Mouse (Mus musculus): ENCODE results near the gene Cacna1s.

Cacna1s gene

DNA sequence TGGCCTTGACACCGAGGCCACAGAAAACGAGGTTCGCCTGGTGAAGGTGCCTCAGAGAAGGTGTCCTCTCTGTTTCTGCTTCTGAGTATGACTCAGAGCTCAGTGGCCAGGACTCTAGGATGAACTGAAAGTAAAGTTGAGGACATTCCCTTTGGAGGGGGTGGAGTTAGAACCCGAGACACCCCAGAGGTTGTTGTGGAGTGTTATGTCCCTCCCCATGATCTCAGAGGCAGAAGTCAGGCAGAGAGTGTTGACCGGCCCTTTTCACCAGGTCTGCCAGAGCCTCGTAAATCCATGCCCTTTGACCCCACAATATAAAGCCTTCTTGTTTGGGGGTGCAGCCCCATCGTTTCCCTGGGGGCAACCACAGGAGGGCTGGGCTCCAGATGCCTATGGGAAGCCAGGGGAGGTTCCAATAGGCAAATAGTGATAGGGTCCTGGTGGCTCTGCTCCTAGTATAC lies 84.6 kb downstream of the Cacna1s start:
- DNase-seq (ENCODE audit: low spot score in 2 of 2): no peak

DNA sequence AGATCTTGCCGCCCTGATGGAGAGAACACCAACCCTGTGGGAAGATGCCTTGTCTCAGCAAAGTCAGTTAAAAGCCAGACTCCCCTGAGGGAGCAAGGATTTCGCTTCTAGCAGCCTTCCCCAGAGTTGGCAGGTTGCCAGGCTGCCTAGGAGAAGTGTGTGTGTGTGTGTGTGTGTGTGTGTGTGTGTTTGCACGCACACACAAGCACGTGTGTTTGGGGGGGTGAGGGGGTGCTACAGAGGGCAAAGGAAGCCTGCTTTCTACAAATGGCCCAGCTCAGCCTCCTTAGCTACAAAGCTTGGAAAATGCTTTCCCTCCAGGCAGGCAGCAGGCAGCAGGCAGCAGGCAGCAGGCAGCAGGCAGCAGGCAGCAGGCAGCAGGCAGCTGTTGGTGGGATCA lies 85.0 kb downstream of the Cacna1s start:
- DNase-seq (ENCODE audit: low spot score in 2 of 2): peak in 1 of 2 experiments; percentile 70

DNA sequence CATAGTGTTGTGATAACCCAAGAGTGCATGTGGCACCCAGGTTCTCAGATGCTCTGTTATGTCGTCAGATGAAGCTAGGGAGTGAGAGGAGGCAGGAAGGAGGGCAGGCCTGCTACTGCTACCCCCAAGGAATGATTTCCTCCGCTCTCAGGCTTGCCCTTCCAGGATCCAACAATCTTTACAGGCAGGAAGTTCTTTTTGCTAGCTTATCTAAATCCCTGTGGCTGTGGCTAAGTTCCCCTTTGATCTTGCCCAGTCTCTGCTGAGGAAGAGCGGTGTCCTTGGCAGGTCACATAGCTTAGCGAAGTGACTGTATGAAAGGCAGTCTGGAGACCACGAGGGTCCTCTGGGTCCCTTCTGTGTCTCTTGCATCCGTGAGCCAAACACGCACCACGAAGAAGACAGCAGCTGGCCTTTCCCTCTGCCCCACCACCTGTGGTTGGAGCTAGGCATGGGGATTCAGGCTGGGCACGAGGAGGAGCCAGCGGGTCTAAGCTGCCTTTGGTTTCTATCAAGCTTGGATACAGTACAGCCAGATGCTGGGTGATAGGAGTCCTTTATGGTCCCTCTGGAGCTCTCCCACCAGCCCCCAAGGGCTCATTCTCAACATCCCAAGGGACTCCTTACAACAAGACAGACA lies 85.8 kb downstream of the Cacna1s start:
- no peak for DNase-seq (ENCODE audit: low spot score in 2 of 2)

DNA sequence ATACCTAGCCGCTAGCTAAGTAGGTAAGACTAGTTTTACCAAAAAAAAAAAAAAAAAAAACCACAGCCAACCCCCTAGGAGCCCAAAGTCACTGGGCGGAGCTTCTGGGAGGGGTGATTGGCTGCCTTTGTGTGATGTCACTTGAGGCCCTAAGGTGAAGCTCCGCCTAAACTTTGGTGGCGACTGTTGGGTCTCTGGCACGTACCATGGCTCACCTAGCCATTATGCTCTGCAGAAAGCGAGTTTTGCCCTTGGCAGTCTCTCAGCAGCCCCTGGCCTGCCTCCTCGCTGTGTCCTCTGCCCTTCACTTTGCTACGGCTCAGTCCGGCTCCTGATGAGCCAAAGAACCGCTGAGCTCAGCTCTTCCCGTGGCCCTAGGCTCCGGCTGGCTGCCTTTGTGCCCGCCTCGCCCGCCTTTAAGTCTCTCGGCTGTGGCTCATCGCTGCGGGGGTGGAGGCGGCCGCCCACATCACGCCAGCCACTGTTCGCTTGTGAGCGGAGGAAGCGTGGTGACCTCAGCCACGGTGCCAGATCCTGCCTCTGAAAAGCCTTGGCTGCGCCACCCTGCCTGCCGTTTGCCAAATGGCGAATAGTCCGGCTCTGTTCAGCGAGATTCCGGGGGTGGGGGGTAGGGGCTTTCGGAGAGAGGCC lies 87.6 kb downstream of the Cacna1s start:
- peak; percentile 71 to 84 for DNase-seq (ENCODE audit: low spot score in 2 of 2)

DNA sequence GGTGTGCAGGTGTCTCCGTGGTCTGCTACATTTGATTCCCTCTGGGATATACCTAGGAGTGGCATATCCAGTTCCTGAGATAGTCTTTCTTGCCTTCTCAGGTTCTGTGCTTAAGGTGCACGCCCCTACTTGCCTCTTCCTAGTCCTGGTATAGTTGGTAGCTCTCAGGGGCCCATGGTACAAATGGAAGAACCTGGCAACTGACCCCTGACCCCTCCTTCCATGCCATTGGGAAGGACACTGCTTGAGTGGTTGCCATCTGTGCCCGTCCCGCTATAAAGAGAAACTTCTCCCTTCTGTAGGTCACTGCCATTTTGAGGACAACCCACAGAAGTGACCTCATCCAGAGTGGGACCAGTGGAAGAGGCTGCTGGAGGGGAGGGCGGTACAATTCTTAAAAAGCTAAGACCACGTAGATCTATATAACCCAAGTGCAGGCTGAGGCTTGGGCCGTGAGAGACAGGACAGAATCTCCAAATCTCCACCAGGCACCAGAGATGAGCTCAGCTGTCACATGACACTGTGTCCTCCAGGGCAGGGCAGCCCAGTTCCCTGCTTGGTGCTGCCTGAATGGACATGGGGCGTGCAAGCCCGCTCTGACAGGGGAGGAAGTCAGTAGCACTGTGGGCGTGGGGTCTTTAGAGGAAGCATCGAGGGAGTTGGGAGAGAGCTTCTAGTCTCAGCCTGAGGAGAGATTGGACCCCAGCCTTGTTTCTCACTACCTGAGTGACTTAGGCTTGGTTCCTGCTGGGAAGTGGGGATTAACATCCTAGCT lies 88.8 kb downstream of the Cacna1s start:
- DNase-seq (ENCODE audit: low spot score in 2 of 2): no peak

DNA sequence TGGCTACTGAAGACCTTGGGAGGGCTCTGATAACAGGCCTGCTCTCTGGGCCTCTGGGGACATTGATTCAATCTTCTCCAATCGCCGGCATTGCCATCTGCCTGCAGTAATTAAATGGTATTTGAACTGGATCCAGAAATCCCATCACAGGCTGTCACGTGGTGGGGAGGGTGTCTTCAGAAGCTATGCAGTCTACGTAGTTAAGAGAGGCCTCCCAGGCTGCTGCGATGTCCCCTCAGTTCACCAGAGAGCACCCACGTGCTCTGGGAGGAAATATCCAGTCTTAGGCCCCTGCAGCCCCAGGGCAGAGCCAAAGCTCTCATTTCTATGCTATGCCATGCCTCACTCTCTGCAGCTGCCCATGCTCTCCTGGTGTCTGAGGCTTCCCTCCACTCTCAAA lies 89.8 kb downstream of the Cacna1s start:
- no peak for DNase-seq (ENCODE audit: low spot score in 2 of 2)

DNA sequence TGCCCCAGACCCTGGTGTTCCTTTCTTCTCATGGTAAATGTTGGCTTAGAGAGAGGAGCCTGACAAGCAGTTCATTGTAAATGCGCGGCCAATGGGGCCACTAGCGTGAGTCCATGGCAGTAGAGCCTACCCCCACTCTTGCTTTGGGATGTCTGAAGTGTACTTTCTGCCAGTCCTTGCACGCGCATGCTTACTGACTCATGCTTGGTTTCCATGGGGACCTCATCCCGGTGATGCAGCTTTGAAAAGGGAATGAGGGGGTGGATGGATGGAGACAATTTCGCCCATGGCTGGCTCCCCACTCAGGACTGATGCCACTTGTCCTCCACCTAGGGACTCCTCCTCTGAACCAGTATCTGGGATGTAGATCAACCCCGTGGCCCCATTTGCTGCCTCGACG lies 91.0 kb downstream of the Cacna1s start:
- no peak for DNase-seq (ENCODE audit: low spot score in 2 of 2)

DNA sequence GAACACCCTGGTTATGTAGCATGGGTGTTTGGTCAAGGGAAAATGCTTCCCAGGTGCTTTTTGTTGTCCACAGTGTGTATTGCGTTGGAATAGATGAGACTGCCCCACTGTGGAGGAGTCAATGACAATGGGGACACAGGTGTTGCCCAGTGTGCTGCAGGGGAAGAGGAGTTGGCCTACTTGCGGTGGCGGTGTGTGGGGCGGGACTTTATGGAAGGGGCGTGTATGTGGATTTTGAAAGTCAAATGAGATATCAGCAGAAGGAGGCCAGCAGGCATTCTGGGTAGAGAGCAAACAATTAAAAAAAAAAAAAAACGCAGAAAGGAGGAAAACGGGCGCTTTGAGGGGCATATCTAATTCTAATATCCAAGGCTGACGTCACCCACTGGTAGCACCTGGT lies 97.2 kb downstream of the Cacna1s start:
- DNase-seq (ENCODE audit: low spot score in 2 of 2): no peak

DNA sequence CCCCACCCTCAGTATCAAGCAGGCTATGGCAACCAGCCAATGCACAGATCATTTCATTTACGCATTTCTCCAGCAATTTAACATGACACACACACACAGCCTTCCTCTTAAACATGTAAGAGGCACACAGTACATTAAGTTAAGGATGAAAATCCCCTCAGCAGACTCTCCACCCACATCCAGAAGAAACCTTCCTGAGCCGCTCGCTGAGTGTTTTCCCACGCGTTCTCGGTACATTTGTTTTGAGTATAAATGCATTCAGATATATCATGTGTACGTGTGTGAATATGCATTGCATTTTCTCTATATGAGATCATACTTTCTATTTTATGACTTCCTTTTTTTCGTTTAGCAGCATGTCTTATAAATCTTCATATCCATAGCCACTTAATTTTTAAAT lies 98.8 kb downstream of the Cacna1s start:
- no peak for DNase-seq (ENCODE audit: low spot score in 2 of 2)

DNA sequence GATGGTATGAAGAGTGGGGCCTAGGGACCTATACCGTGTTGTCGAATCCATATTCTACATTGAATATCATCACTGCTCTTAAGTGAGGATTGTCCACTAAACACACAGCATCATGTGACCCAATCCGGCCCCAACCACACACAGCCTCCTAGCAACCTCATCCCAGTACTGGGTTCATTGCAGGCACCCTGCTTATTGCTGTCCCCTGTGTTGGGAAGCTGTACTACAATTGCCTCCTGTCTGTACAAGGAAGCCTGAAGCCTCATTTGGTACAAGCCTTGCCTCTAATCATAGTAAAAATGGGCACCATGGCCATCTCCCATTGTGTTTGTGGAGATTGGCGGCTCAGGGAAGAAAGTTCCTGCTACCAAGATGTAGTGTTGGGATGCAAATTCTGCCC lies 103.8 kb downstream of the Cacna1s start:
- no peak for DNase-seq (ENCODE audit: low spot score in 2 of 2)

DNA sequence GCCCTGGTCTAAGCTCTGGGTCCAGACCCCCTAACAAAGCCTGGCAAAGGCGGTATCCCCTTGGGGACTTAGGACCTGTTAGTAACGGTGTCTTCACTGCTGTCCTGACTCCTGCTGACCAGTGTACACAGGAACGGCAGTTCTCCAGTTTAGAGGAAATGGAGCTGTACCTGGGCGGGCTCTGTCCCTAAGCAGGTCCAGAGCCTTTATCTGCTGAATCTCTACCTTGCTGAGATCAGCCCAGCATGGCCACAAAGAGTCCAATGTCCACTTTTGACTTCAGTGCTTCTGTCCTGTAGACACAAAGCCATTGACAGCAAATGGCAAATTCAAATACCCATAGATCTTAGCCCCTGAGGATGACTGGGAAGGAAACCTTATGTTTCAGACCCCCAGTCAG lies 104.4 kb downstream of the Cacna1s start:
- DNase-seq (ENCODE audit: low spot score in 2 of 2): no peak

DNA sequence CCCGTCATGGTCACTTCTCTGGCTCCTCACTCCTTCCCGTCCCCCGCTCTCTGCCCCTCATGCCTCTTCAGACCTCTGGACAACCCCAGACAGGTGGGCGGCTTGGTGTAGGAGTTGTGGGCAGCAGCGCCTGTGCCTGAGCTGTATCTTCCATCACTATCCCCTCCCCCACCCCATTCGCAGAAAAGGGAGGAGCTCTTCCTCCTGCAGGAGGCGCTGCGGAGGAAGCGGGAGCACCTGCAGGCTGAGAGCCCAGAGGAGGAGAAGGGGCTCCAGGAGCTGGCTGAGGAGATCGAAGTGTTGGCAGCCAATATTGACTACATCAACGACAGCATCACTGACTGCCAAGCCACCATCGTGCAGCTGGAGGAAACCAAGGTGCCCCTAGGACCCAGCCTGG lies 107.3 kb downstream of the Cacna1s start:
- no peak for DNase-seq (ENCODE audit: low spot score in 2 of 2)

DNA sequence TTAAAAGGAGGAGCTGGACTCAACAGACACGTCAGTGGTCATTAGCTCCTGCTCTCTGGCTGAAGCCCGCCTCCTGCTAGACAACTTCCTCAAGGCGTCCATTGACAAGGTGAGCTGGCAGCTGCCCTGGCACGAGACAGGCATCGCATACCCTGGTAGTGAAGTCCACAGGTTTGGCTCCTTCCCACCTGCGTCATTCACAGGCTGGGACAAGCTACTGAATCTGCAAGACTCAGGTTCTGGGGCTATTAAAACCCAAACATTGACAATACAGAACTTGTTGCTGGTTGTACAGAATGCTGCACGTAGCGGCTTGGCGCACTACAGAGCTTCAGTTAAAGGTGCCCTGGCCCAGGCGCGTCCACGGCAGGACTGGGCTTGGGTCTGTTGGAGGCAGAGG lies 107.7 kb downstream of the Cacna1s start:
- no peak for DNase-seq (ENCODE audit: low spot score in 2 of 2)

DNA sequence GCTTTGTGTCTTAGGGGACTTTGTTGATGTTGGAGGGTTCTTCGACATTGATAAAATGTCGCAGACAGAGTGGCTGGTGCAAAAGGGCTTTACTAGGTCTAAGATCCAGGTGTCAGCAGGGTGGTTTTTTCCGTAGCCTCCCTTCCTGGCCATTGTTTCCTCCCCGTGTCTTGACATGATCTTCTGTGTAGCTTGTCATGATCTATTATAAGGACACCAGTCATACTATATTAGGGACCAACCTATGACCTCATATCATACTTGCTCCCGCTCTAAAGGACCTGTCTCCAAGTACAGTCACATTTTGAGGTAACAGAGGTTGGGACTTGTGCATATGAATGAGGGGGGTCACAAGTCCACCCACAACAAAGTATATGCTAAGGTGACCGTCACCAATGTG lies 108.4 kb downstream of the Cacna1s start:
- no peak for DNase-seq (ENCODE audit: low spot score in 2 of 2)

DNA sequence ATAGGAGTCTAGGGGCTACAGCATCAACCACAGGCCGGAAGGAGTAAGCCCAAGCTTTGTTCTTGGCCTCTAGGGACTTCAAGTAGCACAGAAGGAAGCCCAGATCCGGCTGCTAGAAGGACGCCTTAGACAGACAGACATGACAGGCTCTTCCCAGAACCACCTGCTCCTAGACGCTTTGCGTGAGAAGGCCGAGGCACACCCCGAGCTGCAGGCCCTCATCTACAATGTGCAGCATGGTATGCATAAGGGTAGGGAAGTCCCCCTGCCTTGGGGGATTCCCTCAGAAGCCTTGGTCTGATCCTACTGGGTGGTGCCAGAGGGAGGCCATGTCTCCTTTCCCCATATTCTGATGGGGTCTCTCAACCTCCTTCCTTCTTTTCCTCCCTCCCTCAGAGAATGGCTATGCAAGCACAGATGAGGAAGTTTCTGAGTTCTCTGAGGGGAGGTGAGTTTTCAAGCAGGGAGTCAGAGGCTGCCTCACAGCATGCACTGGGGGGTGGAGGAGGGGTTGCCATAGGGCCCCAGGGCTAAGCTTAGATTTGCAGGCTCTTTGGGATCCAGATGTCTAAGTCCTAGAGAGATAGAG lies 108.9 kb downstream of the Cacna1s start:
- DNase-seq (ENCODE audit: low spot score in 2 of 2): no peak

DNA sequence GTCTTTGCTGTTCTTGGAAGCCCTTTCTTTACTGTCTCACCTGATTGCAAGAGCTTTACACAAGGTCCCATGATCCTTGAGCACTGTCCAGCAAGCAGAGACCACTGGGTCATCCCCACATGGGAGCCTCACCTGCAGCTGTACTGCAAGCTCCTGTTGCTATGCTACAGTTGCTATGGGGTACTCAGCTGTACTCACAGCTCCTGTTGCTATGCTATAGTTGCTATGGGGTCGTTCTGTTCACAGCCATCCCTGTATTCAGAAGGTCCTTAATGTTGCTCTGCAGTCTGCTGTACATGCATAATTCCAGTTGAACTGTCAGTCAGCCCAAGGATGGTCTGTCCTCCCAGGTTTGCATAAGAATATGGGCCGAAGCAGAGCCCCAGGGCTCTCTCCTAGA lies 112.9 kb downstream of the Cacna1s start:
- DNase-seq (ENCODE audit: low spot score in 2 of 2): no peak

DNA sequence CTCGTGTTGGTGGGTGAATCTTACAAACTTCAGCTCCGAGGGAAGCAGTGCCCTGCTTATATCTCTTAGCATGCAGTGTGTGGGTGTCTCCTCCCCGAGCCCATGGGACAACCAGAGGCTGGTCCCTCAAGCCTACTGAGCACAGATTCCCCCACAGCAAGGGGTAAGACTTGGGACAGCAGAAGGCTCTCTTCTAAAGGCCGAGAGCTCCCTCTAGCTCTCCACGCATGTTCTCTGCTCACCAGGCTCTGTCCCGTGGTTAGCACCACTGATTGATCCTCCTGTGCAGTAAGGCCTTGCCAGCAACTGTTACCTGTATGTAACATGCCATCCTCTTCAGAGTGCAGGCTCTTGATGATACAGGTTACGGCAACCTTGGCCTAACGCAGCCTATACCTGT lies 115.1 kb downstream of the Cacna1s start:
- no peak for DNase-seq (ENCODE audit: low spot score in 2 of 2)
